Mouse (Mus musculus): ENCODE measurements around the gene Ptpn5. TPM values are rescaled to one million over a fixed set of nuclear protein-coding genes. Genes with fewer than 3 reads are reported as not detected.

Ptpn5 gene
- polyA plus RNA-seq, 1 experiment from 2014 or later = 0.39 TPM

- no peak overlapping the region for H3K4me2 ChIP-seq (ENCODE audit: low read depth, severe bottlenecking)
- H3K4me1 ChIP-seq (ENCODE audit: control insufficient read depth, insufficient read depth, low read length) = no peaks in the 10 kb centered on the region
- ATAC-seq (ENCODE audit: insufficient number of reproducible peaks, low FRiP score, low TSS enrichment, low read depth) (no peak), DNase-seq (ENCODE audit: low spot score) (peak; percentile 74)
- no peaks in the 10 kb centered on the region for H3K9me3 ChIP-seq (ENCODE audit: control insufficient read depth, low read length)
- H3K36me3 ChIP-seq (ENCODE audit: control insufficient read depth, insufficient read depth, low read length) = no peaks in the 10 kb centered on the region
- WGBS = 51% methylated on average over 6 of the region's 6 CpGs
- no peak overlapping the region for H3K9ac ChIP-seq (ENCODE audit: low read length)
- H3K4me3 ChIP-seq (ENCODE audit: low read depth, low read length) = no peak overlapping the region
- H3K27ac ChIP-seq (replicated peaks; ENCODE audit: low read depth, low read length) = no peak overlapping the region
- H3K27me3 ChIP-seq (ENCODE audit: control insufficient read depth, insufficient read depth, low read length) = no peaks in the 10 kb centered on the region
Observed at GRCm38 (mm10) chr7:47081277-47081676, 52.2 kb downstream of the Ptpn5 start.

DNA sequence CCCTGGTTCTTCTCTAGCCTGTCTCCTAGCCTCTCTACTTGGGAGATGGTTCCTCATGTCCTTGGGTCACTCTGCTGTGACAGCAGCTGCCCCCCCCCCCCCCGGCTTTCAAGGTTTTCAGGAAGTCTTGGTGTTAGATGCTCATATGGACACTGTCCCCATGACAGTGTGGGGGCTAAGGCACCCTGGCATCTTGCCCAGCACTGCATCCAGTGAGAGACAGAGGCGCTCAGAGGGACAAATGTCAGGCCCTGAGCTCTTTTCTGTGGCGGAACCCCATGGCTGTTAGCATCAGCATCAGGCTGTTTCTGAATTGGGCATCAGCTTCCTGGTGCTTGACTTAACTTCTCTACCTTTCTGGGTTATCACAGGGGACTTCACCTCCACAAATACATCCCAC lies 52.6 kb downstream of the Ptpn5 start:
- Histone ChIP-seq H3K36me3 (ENCODE audit: control insufficient read depth, insufficient read depth, low read length) (no peaks in the 10 kb centered on the region), H3K27me3 (ENCODE audit: control insufficient read depth, insufficient read depth, low read length) (no peaks in the 10 kb centered on the region), H3K4me1 (ENCODE audit: control insufficient read depth, insufficient read depth, low read length) (no peaks in the 10 kb centered on the region), H3K4me2 (ENCODE audit: low read depth, severe bottlenecking) (no peak overlapping the region), H3K9me3 (ENCODE audit: control insufficient read depth, low read length) (no peaks in the 10 kb centered on the region), H3K27ac (replicated peaks; ENCODE audit: low read depth, low read length) (no peak overlapping the region), H3K4me3 (ENCODE audit: low read depth, low read length) (no peak overlapping the region), H3K9ac (ENCODE audit: low read length) (no peak overlapping the region)
- DNase-seq (ENCODE audit: low spot score) (no peak), ATAC-seq (ENCODE audit: insufficient number of reproducible peaks, low FRiP score, low TSS enrichment, low read depth) (no peak)
- WGBS = 80% methylated on average over 3 of the region's 3 CpGs

- Histone ChIP-seq H3K9ac (ENCODE audit: low read length) (no peak overlapping the region), H3K4me2 (ENCODE audit: low read depth, severe bottlenecking) (no peak overlapping the region), H3K36me3 (ENCODE audit: control insufficient read depth, insufficient read depth, low read length) (no peaks in the 10 kb centered on the region), H3K27me3 (ENCODE audit: control insufficient read depth, insufficient read depth, low read length) (no peaks in the 10 kb centered on the region), H3K4me1 (ENCODE audit: control insufficient read depth, insufficient read depth, low read length) (no peaks in the 10 kb centered on the region), H3K27ac (replicated peaks; ENCODE audit: low read depth, low read length) (no peak overlapping the region), H3K4me3 (ENCODE audit: low read depth, low read length) (no peak overlapping the region), H3K9me3 (ENCODE audit: control insufficient read depth, low read length) (no peaks in the 10 kb centered on the region)
- ATAC-seq (ENCODE audit: insufficient number of reproducible peaks, low FRiP score, low TSS enrichment, low read depth) (no peak), DNase-seq (ENCODE audit: low spot score) (peak; percentile 48)
- WGBS = 75% methylated on average over 8 of the region's 8 CpGs
Observed at GRCm38 (mm10) chr7:47077451-47077850, 56.0 kb downstream of the Ptpn5 start.

- Histone ChIP-seq H3K9me3 (ENCODE audit: control insufficient read depth, low read length) (no peaks in the 10 kb centered on the region), H3K27me3 (ENCODE audit: control insufficient read depth, insufficient read depth, low read length) (no peaks in the 10 kb centered on the region), H3K9ac (ENCODE audit: low read length) (no peak overlapping the region), H3K36me3 (ENCODE audit: control insufficient read depth, insufficient read depth, low read length) (no peaks in the 10 kb centered on the region), H3K4me3 (ENCODE audit: low read depth, low read length) (no peak overlapping the region), H3K4me2 (ENCODE audit: low read depth, severe bottlenecking) (no peak overlapping the region), H3K27ac (replicated peaks; ENCODE audit: low read depth, low read length) (no peak overlapping the region), H3K4me1 (ENCODE audit: control insufficient read depth, insufficient read depth, low read length) (no peaks in the 10 kb centered on the region)
- ATAC-seq (ENCODE audit: insufficient number of reproducible peaks, low FRiP score, low TSS enrichment, low read depth) (no peak), DNase-seq (ENCODE audit: low spot score) (no peak)
- WGBS = 79% methylated on average over 3 of the region's 3 CpGs
Observed at GRCm38 (mm10) chr7:47076729-47077128, 56.8 kb downstream of the Ptpn5 start.

DNA sequence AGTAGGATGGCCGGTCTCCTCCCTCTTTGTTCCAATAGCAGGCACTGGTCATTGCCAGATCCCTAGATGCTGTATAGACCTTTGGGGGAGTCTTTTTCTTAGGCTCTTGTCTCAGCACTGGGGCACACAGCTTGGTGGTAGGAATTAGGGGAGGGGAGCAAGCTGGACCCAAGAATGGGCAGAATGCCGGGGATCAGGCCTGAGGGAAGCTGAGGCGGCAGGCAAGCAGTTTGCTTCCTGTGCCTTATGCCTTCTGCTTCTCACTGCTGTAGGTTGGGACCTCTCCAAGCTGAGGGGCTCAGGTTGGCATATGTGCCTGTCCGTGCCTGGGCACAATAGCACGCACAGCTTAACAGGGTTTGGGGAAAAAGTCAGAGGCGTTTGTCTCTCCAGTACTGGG lies 57.3 kb downstream of the Ptpn5 start:
- no peaks in the 10 kb centered on the region for H3K36me3 ChIP-seq (ENCODE audit: control insufficient read depth, insufficient read depth, low read length)
- H3K4me1 ChIP-seq (ENCODE audit: control insufficient read depth, insufficient read depth, low read length) = no peaks in the 10 kb centered on the region
- ATAC-seq (ENCODE audit: insufficient number of reproducible peaks, low FRiP score, low TSS enrichment, low read depth) (no peak), DNase-seq (ENCODE audit: low spot score) (no peak)
- no peaks in the 10 kb centered on the region for H3K9me3 ChIP-seq (ENCODE audit: control insufficient read depth, low read length)
- 82% methylated on average over 6 of the region's 6 CpGs for WGBS
- no peak overlapping the region for H3K4me3 ChIP-seq (ENCODE audit: low read depth, low read length)
- no peak overlapping the region for H3K9ac ChIP-seq (ENCODE audit: low read length)
- no peak overlapping the region for H3K4me2 ChIP-seq (ENCODE audit: low read depth, severe bottlenecking)
- no peaks in the 10 kb centered on the region for H3K27me3 ChIP-seq (ENCODE audit: control insufficient read depth, insufficient read depth, low read length)
- H3K27ac ChIP-seq (replicated peaks; ENCODE audit: low read depth, low read length) = no peak overlapping the region

DNA sequence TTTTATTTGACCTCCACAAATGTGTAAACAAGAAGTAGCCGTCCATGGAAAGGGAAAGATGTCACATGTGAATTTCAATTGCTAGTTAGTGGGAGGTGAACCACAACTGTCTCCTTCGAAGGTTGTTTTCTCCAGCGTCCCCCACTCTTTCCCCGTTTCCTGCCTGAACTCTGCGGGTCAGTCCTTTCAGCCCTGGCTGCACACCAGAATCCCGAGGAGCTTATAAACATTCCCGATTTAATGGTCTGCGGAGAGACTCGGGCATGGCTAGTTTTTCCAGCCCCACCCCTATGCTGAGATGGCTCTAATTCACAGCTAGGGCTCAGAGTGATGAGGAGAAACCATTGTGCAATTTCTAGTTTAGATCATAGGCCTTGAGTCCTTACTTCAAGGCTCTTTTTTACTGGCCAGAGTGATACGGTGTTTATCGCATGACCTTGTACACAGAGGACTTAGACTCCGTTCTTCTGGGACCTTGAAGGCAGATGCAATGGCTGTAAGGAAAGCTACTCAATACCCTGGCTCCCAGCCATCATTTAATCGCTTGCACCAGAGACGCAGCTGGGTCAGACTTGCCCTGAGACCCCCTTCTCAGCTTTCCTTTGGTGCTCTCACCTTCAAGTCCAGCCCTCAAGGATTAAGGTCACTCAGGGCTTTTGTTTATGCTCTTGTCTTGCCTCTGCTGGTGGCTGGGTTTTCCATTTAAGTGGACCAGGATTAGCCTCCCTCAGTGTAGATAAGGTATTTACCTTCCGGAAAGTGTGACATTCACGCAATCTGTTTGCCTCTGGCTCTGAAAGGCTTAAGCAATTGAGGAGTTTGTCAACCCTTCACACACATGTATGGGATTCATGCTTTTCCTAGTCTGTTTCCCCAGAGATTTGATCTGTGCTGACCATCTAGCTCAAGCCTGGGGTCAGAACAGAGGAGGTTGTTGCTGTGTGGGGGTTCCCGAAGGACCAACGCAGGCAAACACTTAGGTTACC lies 59.7 kb downstream of the Ptpn5 start:
- no peak overlapping the region for H3K27ac ChIP-seq (replicated peaks; ENCODE audit: low read depth, low read length)
- ATAC-seq (ENCODE audit: insufficient number of reproducible peaks, low FRiP score, low TSS enrichment, low read depth) (no peak), DNase-seq (ENCODE audit: low spot score) (no peak)
- H3K36me3 ChIP-seq (ENCODE audit: control insufficient read depth, insufficient read depth, low read length) = no peaks in the 10 kb centered on the region
- no peak overlapping the region for H3K4me3 ChIP-seq (ENCODE audit: low read depth, low read length)
- no peak overlapping the region for H3K4me2 ChIP-seq (ENCODE audit: low read depth, severe bottlenecking)
- H3K27me3 ChIP-seq (ENCODE audit: control insufficient read depth, insufficient read depth, low read length) = no peaks in the 10 kb centered on the region
- H3K4me1 ChIP-seq (ENCODE audit: control insufficient read depth, insufficient read depth, low read length) = no peaks in the 10 kb centered on the region
- WGBS = 52% methylated on average over 18 of the region's 18 CpGs
- no peak overlapping the region for H3K9ac ChIP-seq (ENCODE audit: low read length)
- H3K9me3 ChIP-seq (ENCODE audit: control insufficient read depth, low read length) = no peaks in the 10 kb centered on the region

DNA sequence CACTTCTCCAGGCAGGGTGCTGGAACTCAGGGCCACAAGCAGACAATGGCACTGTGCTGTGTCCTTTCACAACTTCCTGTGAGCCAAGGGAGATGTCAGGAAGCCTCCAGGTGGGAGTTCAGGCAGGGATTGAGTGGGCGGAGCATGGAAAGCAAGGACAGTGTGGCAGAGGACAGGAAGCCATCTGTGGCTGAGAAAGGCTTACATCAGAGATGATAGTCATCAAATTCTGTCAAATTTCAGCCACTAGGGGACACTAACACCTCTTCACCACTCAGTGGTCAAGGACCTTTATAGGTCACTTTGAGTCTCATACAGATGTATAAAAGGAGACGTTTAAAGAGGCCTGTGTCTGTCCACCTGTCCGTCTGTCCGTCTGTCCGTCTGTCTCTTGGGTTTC lies 60.9 kb downstream of the Ptpn5 start:
- Histone ChIP-seq H3K36me3 (ENCODE audit: control insufficient read depth, insufficient read depth, low read length) (no peaks in the 10 kb centered on the region), H3K27ac (replicated peaks; ENCODE audit: low read depth, low read length) (no peak overlapping the region), H3K9ac (ENCODE audit: low read length) (no peak overlapping the region), H3K4me1 (ENCODE audit: control insufficient read depth, insufficient read depth, low read length) (no peaks in the 10 kb centered on the region), H3K4me3 (ENCODE audit: low read depth, low read length) (no peak overlapping the region), H3K4me2 (ENCODE audit: low read depth, severe bottlenecking) (no peak overlapping the region), H3K9me3 (ENCODE audit: control insufficient read depth, low read length) (no peaks in the 10 kb centered on the region), H3K27me3 (ENCODE audit: control insufficient read depth, insufficient read depth, low read length) (no peaks in the 10 kb centered on the region)
- DNase-seq (ENCODE audit: low spot score) (no peak), ATAC-seq (ENCODE audit: insufficient number of reproducible peaks, low FRiP score, low TSS enrichment, low read depth) (no peak)
- WGBS = 77% methylated on average over 5 of the region's 5 CpGs

- 77% methylated on average over 5 of the region's 5 CpGs for WGBS
- Histone ChIP-seq H3K4me3 (ENCODE audit: low read depth, low read length) (no peak overlapping the region), H3K9ac (ENCODE audit: low read length) (no peak overlapping the region), H3K36me3 (ENCODE audit: control insufficient read depth, insufficient read depth, low read length) (no peaks in the 10 kb centered on the region), H3K4me1 (ENCODE audit: control insufficient read depth, insufficient read depth, low read length) (no peaks in the 10 kb centered on the region), H3K27me3 (ENCODE audit: control insufficient read depth, insufficient read depth, low read length) (no peaks in the 10 kb centered on the region), H3K9me3 (ENCODE audit: control insufficient read depth, low read length) (no peaks in the 10 kb centered on the region), H3K4me2 (ENCODE audit: low read depth, severe bottlenecking) (no peak overlapping the region), H3K27ac (replicated peaks; ENCODE audit: low read depth, low read length) (no peak overlapping the region)
- no peak for DNase-seq (ENCODE audit: low spot score)
- no peak for ATAC-seq (ENCODE audit: insufficient number of reproducible peaks, low FRiP score, low TSS enrichment, low read depth)
Observed at GRCm38 (mm10) chr7:47067879-47068278, 65.6 kb downstream of the Ptpn5 start.
